Mouse (Mus musculus) midbrain, embryonic 12.5 days (tissue): ENCODE measurements around the gene Tead1. TPM values are rescaled to one million over a fixed set of nuclear protein-coding genes. Genes with fewer than 3 reads are reported as not detected.

Experiments
- ATAC-seq: fragments of 200-750 bp; cut with Nextera tagmentation; 2 replicates; pipeline ENCODE4 v1.8.0; 2017; ENCODE audit warnings: low read depth, moderate TSS enrichment, moderate library complexity; ENCODE audit not compliant: low FRiP score
- H3K27ac ChIP-seq: fragments of 300-500 bp; sonication (generic); replicated peaks from 2 replicates; pipeline ENCODE4 v1.5.1; 2016; ENCODE audit warnings: mild to moderate bottlenecking
- H3K27me3 ChIP-seq: fragments of 300-500 bp; sonication (generic); 2 replicates; pipeline ENCODE4 v1.6.1; 2016; ENCODE audit warnings: mild to moderate bottlenecking
- H3K36me3 ChIP-seq: fragments of 300-500 bp; sonication (generic); 2 replicates; pipeline ENCODE4 v1.6.1; 2016
- H3K4me1 ChIP-seq: fragments of 300-500 bp; sonication (generic); 2 replicates; pipeline ENCODE4 v1.6.1; 2016
- H3K4me2 ChIP-seq: fragments of 300-500 bp; sonication (generic); replicated peaks from 2 replicates; pipeline ENCODE4 v1.6.1; 2016; ENCODE audit warnings: mild to moderate bottlenecking, moderate library complexity
- H3K4me3 ChIP-seq: fragments of 300-500 bp; sonication (generic); 2 replicates; pipeline ENCODE4 v1.5.1; 2016; ENCODE audit warnings: mild to moderate bottlenecking
- H3K9ac ChIP-seq: fragments of 300-500 bp; sonication (generic); replicated peaks from 2 replicates; pipeline ENCODE4 v1.6.1; 2016; ENCODE audit warnings: mild to moderate bottlenecking, moderate library complexity
- H3K9me3 ChIP-seq: fragments of 300-500 bp; sonication (generic); 2 replicates; pipeline ENCODE4 v1.6.1; 2016; ENCODE audit warnings: mild to moderate bottlenecking
- WGBS: fragments of 180-500 bp; shearing (Covaris S2); methylation state at CpG from one replicate; pipeline ENCODE4 v1.1.7; 2016; 5-methylcytosine and 5-hydroxymethylcytosine counted together
- polyA plus RNA-seq: library from polyadenylated mRNA; unstranded; fragments of >200 nt; fragmentation: Nextera tagmentation; extraction: Ambion mirVana; gene quantifications from 2 replicates; pipeline ENCODE4 v1.2.1, GENCODE M21; 2016

Tead1 gene
- polyA plus RNA-seq, 1 experiment from 2014 or later, result 20.5 TPM

DNA sequence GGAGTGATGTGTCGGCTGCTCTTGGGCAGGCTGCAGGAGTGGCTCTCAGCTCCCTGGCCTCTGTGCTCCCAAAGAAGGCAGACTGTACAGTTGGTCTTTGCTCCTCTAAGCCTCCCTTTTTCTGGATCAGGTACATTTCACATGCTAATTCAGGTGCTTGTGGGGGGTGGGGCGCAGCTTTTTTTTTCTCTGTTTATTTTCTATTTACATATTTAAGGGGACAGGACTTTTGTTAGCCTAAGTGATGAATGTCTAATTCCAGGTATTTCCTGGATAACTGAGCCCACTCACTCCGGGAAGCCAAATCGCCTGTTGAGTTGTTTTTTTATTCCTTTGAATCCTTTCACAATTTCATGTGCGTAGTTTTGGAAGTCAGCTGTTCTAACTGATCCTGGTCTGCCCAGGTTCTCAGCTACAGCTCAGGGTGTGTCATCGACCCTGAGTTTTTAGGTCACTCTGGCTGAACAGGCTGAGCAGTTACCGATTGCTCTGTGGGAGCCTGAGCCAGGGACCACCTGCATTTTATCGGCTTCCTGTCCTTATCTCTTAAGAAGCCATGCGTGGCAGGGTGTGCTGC is 9.4 kb downstream of the Tead1 start:
- no peak for ATAC-seq
- WGBS, result 33% methylated on average over 9 of the region's 9 CpGs
- Histone ChIP-seq H3K4me1 (peaks cover 93% of the 10 kb centered on the region), H3K27ac (no peak overlapping the region), H3K4me3 (no peak overlapping the region), H3K27me3 (peaks cover 4% of the 10 kb centered on the region; the same call in 1 of the 2 replicates), H3K9me3 (no peaks in the 10 kb centered on the region), H3K9ac (no peak overlapping the region), H3K4me2 (no peak overlapping the region), H3K36me3 (no peaks in the 10 kb centered on the region)

DNA sequence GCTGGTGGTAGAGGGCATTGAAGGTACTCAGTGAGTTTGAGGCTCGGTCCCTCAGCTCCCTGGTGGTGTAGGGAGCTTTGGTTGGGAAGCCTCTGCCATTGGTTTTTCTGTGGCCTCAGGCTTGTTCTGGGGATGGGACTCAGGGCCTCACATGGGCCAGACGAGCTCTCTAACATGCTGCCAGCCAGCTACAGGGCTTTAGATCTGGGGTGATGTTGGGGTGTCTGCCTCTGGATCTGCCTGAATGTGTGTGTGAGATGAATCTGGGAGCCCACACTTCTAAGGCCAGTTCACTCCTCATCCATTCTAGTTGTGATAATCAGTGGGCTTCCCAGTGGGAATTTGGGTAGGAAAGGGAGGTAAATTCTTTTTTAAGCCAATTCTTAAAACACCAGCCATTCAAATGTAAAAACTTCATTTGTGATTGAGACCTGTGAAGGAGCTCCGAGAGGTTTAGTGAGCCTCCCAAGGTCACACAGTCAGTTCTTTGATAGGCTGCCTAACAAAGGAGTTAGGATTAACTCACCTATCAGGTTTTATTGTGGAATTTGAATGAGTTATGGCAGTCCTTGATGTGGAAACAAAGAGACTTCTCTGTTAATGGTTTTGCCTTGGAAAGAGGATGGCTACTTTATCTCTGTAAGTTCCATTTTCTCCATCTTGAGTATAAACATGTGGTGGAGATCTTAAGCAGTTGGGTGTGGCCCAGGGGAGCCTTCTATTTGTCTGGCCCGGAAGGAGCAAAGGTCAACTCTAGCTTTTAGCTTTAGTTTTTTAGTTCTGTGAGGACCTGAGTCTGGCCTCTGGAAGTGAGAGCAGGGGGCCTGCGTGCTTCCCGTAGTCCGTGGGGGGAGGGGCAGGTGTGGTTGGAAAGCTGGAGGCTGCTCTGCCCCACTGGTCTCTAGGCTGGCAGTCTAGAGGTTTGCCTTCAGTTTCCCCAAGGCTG is 12.0 kb downstream of the Tead1 start:
- no peak for ATAC-seq

GRCm38 (mm10) chr7:112693566-112693965 is 14.4 kb downstream of the Tead1 start:
- Histone ChIP-seq H3K27ac (no peak overlapping the region), H3K27me3 (no peaks in the 10 kb centered on the region; the same call in 1 of the 2 replicates), H3K4me2 (no peak overlapping the region), H3K9ac (no peak overlapping the region), H3K4me3 (no peak overlapping the region), H3K4me1 (peaks cover 93% of the 10 kb centered on the region), H3K9me3 (no peaks in the 10 kb centered on the region), H3K36me3 (no peaks in the 10 kb centered on the region)
- WGBS, result 61% methylated on average over 10 of the region's 10 CpGs
- ATAC-seq, result no peak

More for the DNA sequence above, 12.0 kb downstream of the Tead1 start:
- Histone ChIP-seq H3K27me3 (peaks cover 4% of the 10 kb centered on the region; the same call in 1 of the 2 replicates), H3K4me2 (no peak overlapping the region), H3K9ac (no peak overlapping the region), H3K4me3 (no peak overlapping the region), H3K27ac (no peak overlapping the region), H3K4me1 (peaks cover 90% of the 10 kb centered on the region), H3K9me3 (no peaks in the 10 kb centered on the region), H3K36me3 (no peaks in the 10 kb centered on the region)
- WGBS, result 17% methylated on average over 7 of the region's 7 CpGs

DNA sequence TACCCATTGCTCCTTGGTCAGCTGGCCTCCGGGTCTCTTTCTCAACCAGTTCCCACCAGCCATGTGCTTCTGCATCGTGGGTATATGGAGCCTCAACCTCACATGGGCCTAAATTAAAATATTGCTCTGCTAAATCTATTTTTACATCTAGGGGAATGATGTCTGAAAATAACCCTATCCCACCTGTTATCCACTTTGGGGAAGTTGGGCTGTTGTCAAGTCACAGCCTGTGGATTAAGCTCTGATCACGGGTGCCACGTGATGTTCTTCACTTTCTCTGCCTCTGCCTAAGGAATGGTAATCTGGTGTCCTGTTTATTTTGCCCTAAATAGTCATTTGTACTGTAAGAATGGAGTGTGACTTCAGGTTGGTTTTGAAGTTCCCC is 17.7 kb downstream of the Tead1 start:
- no peaks in the 10 kb centered on the region; the same call in 1 of the 2 replicates for H3K27me3 ChIP-seq
- 39% methylated on average over 4 of the region's 4 CpGs for WGBS
- H3K4me2 ChIP-seq, result peak overlapping the region; percentile 25; the same call in 1 of the 2 replicates
- 0 out of 2 replicates have a peak overlapping the region, but pooled peaks have one; percentile 66 for H3K27ac ChIP-seq
- no peak overlapping the region for H3K9ac ChIP-seq
- H3K4me3 ChIP-seq, result no peak overlapping the region
- H3K9me3 ChIP-seq, result no peaks in the 10 kb centered on the region
- peaks cover 81% of the 10 kb centered on the region for H3K4me1 ChIP-seq
- ATAC-seq, result no peak
- no peaks in the 10 kb centered on the region for H3K36me3 ChIP-seq

- H3K9me3 ChIP-seq, result no peaks in the 10 kb centered on the region
- 0 out of 2 replicates have a peak overlapping the region, but pooled peaks have one; percentile 24 for H3K9ac ChIP-seq
- 7% methylated on average over 10 of the region's 10 CpGs for WGBS
- H3K4me3 ChIP-seq, result no peak overlapping the region
- peak overlapping the region; percentile 25 for H3K4me2 ChIP-seq
- H3K4me1 ChIP-seq, result peaks cover 75% of the 10 kb centered on the region
- no peaks in the 10 kb centered on the region for H3K36me3 ChIP-seq
- peak overlapping the region; percentile 66 for H3K27ac ChIP-seq
- peak; percentile 34; the same call in 1 of the 2 replicates for ATAC-seq
- no peaks in the 10 kb centered on the region; the same call in 1 of the 2 replicates for H3K27me3 ChIP-seq
These were observed 18.2 kb downstream of the Tead1 start for GRCm38 (mm10) chr7:112697162-112697841.

DNA sequence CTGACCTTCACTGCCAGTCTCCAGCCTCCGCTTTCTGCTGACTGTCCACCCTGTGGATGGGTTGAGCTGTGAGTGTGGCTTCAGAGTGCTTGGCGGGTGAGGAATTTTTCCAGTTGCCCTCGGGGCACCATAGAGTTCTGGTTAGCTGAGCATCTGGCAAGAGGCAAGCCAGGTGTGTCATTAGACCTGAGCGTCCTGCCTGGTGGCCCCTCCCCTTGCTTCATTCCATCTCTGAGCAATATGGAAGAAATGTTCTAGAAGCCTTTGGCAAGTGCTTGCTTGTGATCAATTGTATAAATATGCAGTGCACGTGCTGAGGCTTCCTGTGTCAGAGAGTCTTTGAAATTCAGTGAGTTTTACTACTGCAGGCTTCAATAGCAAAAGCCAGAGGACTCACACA is 21.0 kb downstream of the Tead1 start:
- Histone ChIP-seq H3K27ac (no peak overlapping the region), H3K9ac (no peak overlapping the region), H3K9me3 (no peaks in the 10 kb centered on the region), H3K4me1 (peaks cover 52% of the 10 kb centered on the region), H3K36me3 (no peaks in the 10 kb centered on the region), H3K4me3 (no peak overlapping the region), H3K27me3 (no peaks in the 10 kb centered on the region), H3K4me2 (no peak overlapping the region)
- no peak for ATAC-seq
- WGBS, result 63% methylated on average over 5 of the region's 5 CpGs

DNA sequence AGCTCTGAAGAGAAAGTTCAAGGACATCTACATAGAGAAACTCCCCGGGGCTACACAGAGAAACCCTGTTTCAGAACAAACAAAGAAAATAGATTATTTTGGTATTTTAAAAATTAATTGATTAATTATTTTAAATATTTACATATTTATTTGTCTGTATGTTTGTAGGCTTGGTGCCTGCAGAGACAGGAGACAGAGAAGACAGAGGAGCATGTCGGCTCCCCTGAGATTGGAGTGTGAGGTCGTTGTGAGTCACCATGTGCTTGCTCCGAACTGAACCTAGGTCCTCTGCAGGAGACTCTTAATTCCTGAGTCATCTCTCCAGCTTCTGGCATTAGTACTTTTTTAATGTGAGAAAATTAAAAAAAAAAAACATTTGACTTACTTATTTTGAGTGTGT is 24.2 kb downstream of the Tead1 start:
- no peaks in the 10 kb centered on the region for H3K36me3 ChIP-seq
- H3K9ac ChIP-seq, result no peak overlapping the region
- H3K4me3 ChIP-seq, result no peak overlapping the region
- WGBS, result 87% methylated on average over 4 of the region's 4 CpGs
- H3K4me2 ChIP-seq, result no peak overlapping the region
- no peaks in the 10 kb centered on the region for H3K27me3 ChIP-seq
- no peak overlapping the region for H3K27ac ChIP-seq
- no peak for ATAC-seq
- peaks cover 19% of the 10 kb centered on the region for H3K4me1 ChIP-seq
- no peaks in the 10 kb centered on the region for H3K9me3 ChIP-seq

DNA sequence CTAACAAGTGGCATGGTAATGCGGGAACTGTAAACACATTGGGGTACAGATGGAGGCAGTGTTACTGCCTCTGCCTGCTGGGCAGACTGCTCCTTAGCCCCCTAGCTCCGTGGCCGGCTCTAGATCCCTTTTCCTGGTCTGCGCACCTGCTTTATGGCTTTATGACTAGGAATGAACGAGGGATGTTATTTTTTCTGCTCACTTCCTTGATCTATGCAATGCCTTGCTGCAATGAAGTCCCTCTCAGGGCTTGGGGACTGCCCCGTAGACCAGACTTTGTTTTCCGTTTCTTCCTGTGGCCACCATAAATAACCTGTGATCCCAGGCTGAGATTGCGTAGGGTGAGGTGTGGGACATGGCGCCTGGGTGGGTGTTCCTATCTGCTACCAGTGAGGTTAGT is 26.8 kb downstream of the Tead1 start:
- no peak overlapping the region for H3K9ac ChIP-seq
- ATAC-seq, result no peak
- WGBS, result 84% methylated on average over 9 of the region's 9 CpGs

DNA sequence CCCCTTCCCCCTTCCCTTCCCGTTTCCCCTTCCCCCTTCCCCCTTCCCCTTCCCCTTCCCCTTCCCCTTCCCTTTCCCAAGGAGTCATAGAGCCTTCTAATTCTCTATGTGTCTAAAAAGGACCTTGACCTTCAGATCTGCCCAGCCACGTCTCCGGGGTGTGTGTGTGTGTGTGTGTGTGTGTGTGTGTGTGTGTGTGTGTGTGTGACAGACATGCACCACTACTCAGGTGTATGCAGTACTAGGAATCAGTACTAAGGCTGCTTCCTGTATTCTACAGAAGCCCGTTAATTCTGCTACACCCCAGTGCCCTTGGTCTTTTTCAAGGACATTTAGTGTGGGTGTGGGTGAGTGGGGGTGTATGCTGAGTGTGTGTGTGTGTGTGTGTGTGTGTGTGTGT is 27.6 kb downstream of the Tead1 start:
- H3K4me1 ChIP-seq, result peaks cover 4% of the 10 kb centered on the region; the same call in 1 of the 2 replicates
- H3K27me3 ChIP-seq, result no peaks in the 10 kb centered on the region
- H3K27ac ChIP-seq, result no peak overlapping the region
- no peaks in the 10 kb centered on the region for H3K36me3 ChIP-seq
- WGBS, result 87% methylated on average over 3 of the region's 4 CpGs
- no peaks in the 10 kb centered on the region for H3K9me3 ChIP-seq
- H3K4me3 ChIP-seq, result no peak overlapping the region
- H3K9ac ChIP-seq, result no peak overlapping the region
- H3K4me2 ChIP-seq, result no peak overlapping the region
- no peak for ATAC-seq

More for the DNA sequence above, 26.8 kb downstream of the Tead1 start:
- H3K27ac ChIP-seq, result no peak overlapping the region
- H3K9me3 ChIP-seq, result no peaks in the 10 kb centered on the region
- no peak overlapping the region for H3K4me3 ChIP-seq
- peaks cover 4% of the 10 kb centered on the region; the same call in 1 of the 2 replicates for H3K4me1 ChIP-seq
- H3K27me3 ChIP-seq, result no peaks in the 10 kb centered on the region
- H3K36me3 ChIP-seq, result no peaks in the 10 kb centered on the region
- H3K4me2 ChIP-seq, result no peak overlapping the region

DNA sequence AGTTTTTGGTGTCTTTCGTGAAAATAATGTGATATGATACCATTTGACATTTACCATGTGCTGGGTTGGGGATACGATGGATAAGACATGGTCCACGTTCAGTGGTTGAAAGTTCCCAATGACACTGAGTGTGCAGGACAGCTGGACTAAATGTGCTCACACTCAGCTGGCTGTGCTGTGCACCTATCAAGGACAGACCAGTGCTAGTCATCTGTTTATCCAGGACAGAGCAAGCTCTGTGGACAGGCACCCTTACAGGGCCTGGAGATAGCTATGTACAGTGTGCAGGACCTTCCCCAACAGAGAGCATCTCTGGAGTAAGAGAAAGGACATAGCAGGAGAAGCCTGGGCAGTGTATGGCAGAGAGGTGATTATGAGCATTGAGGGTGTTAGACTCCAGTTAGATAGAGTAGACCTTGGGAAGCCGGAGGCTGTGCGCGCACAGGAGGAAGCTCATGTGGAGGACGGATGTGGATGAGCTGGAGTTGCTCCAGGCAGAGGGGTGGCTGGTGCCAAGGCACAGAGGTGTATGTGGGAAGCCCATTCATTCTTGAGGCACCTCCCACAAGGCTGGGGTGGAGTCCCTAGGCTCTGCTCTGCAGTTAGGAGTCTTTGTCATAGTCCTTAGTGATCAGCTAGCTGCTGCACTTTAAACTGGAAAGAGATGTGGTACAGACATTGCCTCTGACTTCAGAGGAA is 31.4 kb downstream of the Tead1 start:
- Histone ChIP-seq H3K9me3 (no peaks in the 10 kb centered on the region), H3K9ac (no peak overlapping the region), H3K4me3 (no peak overlapping the region), H3K4me2 (no peak overlapping the region), H3K27ac (no peak overlapping the region), H3K36me3 (no peaks in the 10 kb centered on the region), H3K4me1 (peaks cover 13% of the 10 kb centered on the region; the same call in 1 of the 2 replicates), H3K27me3 (no peaks in the 10 kb centered on the region)
- no peak for ATAC-seq
- WGBS, result 95% methylated on average over 7 of the region's 7 CpGs

DNA sequence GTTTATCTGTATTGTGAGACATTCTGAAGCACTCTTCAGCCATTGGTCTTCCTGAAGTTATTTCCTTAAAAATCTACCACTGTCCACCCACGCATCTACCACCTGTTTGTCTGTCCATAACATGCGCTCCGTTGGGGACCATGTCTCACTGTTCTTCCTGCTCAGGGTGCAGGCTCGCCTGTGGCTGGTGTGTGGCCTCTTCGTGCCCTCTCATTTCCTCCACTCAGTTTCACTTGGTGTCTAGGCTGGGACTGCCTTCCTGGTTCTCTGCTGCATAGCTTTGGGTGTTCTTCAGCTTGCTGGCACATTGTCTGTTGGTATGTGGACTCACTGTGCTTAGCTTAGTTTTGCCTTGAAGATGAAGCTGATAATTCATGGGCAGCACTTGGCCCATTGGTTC is 32.9 kb downstream of the Tead1 start:
- H3K4me3 ChIP-seq, result no peak overlapping the region
- H3K4me1 ChIP-seq, result peaks cover 23% of the 10 kb centered on the region; the same call in 1 of the 2 replicates
- ATAC-seq, result no peak
- no peaks in the 10 kb centered on the region for H3K9me3 ChIP-seq
- 92% methylated on average over 5 of the region's 5 CpGs for WGBS
- no peak overlapping the region for H3K4me2 ChIP-seq
- H3K27me3 ChIP-seq, result no peaks in the 10 kb centered on the region
- no peak overlapping the region for H3K27ac ChIP-seq
- H3K36me3 ChIP-seq, result no peaks in the 10 kb centered on the region
- H3K9ac ChIP-seq, result no peak overlapping the region
